In genomic region chr10:41235159-41235558, GRCm38 (mm10) we compare ENCODE assay signal across 19 mouse cellular contexts.
"Had no signal": no experiment of that assay in that cellular context is flagged by ENCODE, and none has a peak within 500 bp of the region (broad histone marks: within the 10 kb centered on the region; RNA-seq: fewer than 3 reads in every experiment).

No protein-coding gene starts in this region.

- H3K9me3 ChIP-seq: lung, embryonic 15.5 days; midbrain, embryonic 10.5 days; midbrain, embryonic 12.5 days; neural tube, embryonic 13.5 days; neural tube, embryonic 15.5 days had no signal

- ATAC-seq: midbrain, embryonic 16.5 days had no signal

- H3K4me3 ChIP-seq: lung, embryonic 15.5 days; midbrain, embryonic 10.5 days; midbrain, embryonic 12.5 days; myocyte; neural tube, embryonic 13.5 days; neural tube, embryonic 15.5 days had no signal

- H3K9ac ChIP-seq: lung, embryonic 15.5 days; midbrain, embryonic 12.5 days; neural tube, embryonic 13.5 days; neural tube, embryonic 15.5 days had no signal

- H3K27ac ChIP-seq: lung, embryonic 15.5 days; midbrain, embryonic 10.5 days; midbrain, embryonic 12.5 days; neural tube, embryonic 13.5 days; neural tube, embryonic 15.5 days had no signal

- H3K4me2 ChIP-seq: lung, embryonic 15.5 days; midbrain, embryonic 12.5 days; neural tube, embryonic 13.5 days; neural tube, embryonic 15.5 days had no signal

- H3K36me3 ChIP-seq: lung, embryonic 15.5 days; midbrain, embryonic 10.5 days; midbrain, embryonic 12.5 days had no signal

- H3K4me1 ChIP-seq: lung, embryonic 15.5 days; midbrain, embryonic 10.5 days; midbrain, embryonic 12.5 days; neural tube, embryonic 13.5 days had no signal

- DNase-seq: lung, adult 2 months; lung, postnatal 10 days; lung, postnatal 4 days; midbrain, embryonic 14.5 days; retina, postnatal 1 day; right cerebral cortex, adult 18-20 months; right cerebral cortex, postnatal 25 days; right cerebral cortex, postnatal 4 days; spleen, adult 18-20 months; thymus, adult 2 months; thymus, postnatal 25 days; thymus, postnatal 4 days had no signal

- H3K27me3 ChIP-seq: lung, embryonic 15.5 days; midbrain, embryonic 12.5 days; neural tube, embryonic 13.5 days; neural tube, embryonic 15.5 days had no signal
